Mouse (Mus musculus): ENCODE measurements around the gene Bysl. TPM values are rescaled to one million over a fixed set of nuclear protein-coding genes. Genes with fewer than 3 reads are reported as not detected.
A peak's percentile ranks its signal among the peaks of the same experiment; 100 is the strongest.
"Not testable (repeated sequence)": the region's sequence is repeated elsewhere in the genome, so short reads cannot be mapped to it uniquely, and the experiment has no call there.

The Bysl gene
- total RNA-seq, 2 experiments from 2014 or later = 17.2 to 18.3 TPM

- no peak for DNase-seq
Measured at GRCm38 (mm10) chr17:47618556-47619311, 7.4 kb upstream of the Bysl start.

- no peak for DNase-seq
Measured at GRCm38 (mm10) chr17:47617605-47618307, 6.5 kb upstream of the Bysl start.

- DNase-seq = no peak
Measured at GRCm38 (mm10) chr17:47616652-47617051, 5.4 kb upstream of the Bysl start.

GRCm38 (mm10) chr17:47616119-47616518, 4.8 kb upstream of the Bysl start:
- DNase-seq = no peak

- no peak for DNase-seq
Measured at GRCm38 (mm10) chr17:47614018-47614417, 2.7 kb upstream of the Bysl start.

- no peak for DNase-seq
Measured at GRCm38 (mm10) chr17:47611661-47611982, 330 bp upstream of the Bysl start.

GRCm38 (mm10) chr17:47609182-47609581, 2.1 kb downstream of the Bysl start:
- no peak for DNase-seq

GRCm38 (mm10) chr17:47606220-47606619, 5.1 kb downstream of the Bysl start:
- no peak for DNase-seq

GRCm38 (mm10) chr17:47602289-47602688, 9.0 kb downstream of the Bysl start:
- no peak for DNase-seq

- DNase-seq = no peak
Measured at GRCm38 (mm10) chr17:47601389-47601755, 9.9 kb downstream of the Bysl start.

- DNase-seq = no peak
Measured at GRCm38 (mm10) chr17:47600601-47601388, 10.5 kb downstream of the Bysl start.

- no peak for DNase-seq
Measured at GRCm38 (mm10) chr17:47599511-47600297, 11.6 kb downstream of the Bysl start.

GRCm38 (mm10) chr17:47598580-47599304, 12.6 kb downstream of the Bysl start:
- not testable (repeated sequence) for DNase-seq

GRCm38 (mm10) chr17:47597838-47598579, 13.3 kb downstream of the Bysl start:
- peak in 1 of 2 experiments; percentile 29 for DNase-seq

- no peak for DNase-seq
Measured at GRCm38 (mm10) chr17:47597261-47597660, 14.0 kb downstream of the Bysl start.

GRCm38 (mm10) chr17:47596839-47597164, 14.5 kb downstream of the Bysl start:
- no peak for DNase-seq

GRCm38 (mm10) chr17:47596162-47596838, 15.0 kb downstream of the Bysl start:
- DNase-seq = no peak

- no peak for DNase-seq
Measured at GRCm38 (mm10) chr17:47595248-47596161, 15.8 kb downstream of the Bysl start.

- DNase-seq = no peak
Measured at GRCm38 (mm10) chr17:47594969-47595247, 16.4 kb downstream of the Bysl start.

Measured in layer of hippocampus, postnatal 36 days (tissue).